Mouse (Mus musculus) left cerebral cortex, postnatal 14 days (tissue): Measurements from ENCODE around the gene Shank2. TPM values are rescaled to one million over a fixed set of nuclear protein-coding genes. Genes with fewer than 3 reads are reported as not detected.

Source experiments
- DNase-seq, 2 experiments: peaks; one replicate each; pipeline ENCODE4 v3.0.0; 2021 to 2022; ENCODE audit warnings: low spot score in 2 of 2, mixed read lengths in 1 of 2
- intact Hi-C: fragments of 180-260 bp; cut with DNase I; formaldehyde crosslinking; loops from one replicate; pipeline ENCODE4 v1.15.1; 2025
- total RNA-seq, 2 experiments: library from RNA; stranded (reverse); gene quantifications; 2 replicates each; pipeline ENCODE4 v1.2.3; 2021

Gene Shank2
- total RNA-seq, 2 experiments from 2014 or later = 170 to 187 TPM

DNA sequence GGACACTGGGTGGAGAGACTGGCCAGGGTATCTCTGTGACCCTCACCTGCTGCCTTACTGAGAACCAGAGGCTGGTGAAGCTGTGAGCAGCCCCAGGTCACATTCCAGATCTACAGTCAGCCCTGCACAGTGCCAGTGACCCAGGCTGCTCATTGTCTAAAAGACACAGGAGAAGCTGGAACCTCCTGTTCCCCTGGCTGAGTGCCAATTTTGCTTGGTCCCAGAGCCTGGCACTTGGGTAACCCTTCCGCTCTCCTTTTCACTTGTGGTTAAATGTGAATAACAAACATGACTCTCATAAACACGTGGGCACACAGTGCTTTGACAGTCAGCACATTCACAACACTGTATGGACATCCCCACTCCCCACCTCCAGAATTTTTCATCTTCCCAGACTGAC is 80.2 kb downstream of the Shank2 start:
- DNase-seq = no peak
- intact Hi-C loops = loop anchor here (1.0 to 5.0 kb wide), 3 partner anchors 90 to 345 kb away; no protein-coding TSS in a partner anchor

DNA sequence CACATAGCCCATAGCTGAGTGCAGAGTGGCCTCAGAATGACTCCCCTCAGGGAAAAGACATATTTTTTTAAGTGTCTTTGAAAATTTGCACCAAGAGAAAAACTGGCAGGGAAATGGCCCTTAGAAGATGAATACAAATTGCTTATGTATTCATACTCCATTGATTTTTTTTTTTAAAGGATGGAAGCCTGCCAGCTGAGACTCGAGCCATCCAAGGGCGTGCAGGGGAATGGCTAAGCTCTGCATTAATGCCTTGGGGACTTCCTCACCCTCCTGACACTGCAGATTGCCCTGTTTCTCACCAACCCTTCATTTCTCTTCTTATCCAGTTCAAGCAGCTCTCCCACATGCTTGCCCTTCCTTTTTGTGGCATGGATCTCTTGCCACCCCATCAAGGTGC is 85.5 kb downstream of the Shank2 start:
- DNase-seq = no peak
- intact Hi-C loops = no loop called here

DNA sequence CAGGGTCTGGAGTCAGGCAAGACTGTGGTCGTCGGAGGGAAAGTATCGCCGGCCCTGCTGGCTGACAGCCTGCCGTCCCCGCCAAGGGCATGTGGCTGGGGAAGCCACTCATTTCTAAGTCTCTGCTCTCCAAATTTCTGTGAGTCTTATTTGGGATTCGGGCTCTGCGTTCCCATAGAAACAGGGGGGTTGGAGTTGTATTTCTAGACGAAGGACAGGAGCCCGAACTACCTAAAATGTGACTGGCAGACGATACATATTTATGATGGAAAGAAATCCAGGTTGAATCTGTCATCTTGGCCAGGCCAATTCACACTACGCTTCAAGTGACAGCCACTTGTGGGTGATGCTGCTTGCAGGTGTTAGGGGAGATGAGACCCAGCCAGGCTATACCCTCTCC is 92.4 kb downstream of the Shank2 start:
- peak; percentile 41 to 62 for DNase-seq
- intact Hi-C loops = no loop called here

DNA sequence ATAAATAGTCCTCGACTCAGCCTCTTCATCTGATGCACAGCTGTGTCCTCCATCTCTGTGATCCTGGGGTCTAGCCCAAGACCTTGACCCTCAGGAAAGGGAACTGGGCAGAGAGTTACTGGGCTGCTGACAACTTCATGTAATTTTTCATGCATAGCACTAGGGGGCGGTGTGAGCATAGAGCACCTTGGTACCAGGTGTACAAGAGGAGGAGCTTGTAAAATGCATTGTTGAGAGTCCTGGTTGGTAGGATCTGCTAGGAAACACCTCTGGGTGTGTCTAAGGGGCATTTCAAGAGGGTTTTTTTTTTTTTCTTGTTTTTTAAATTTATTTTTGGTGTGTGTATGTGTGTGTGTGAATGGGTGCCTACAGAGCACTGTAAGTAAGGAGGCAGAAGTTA is 95.6 kb downstream of the Shank2 start:
- no peak for DNase-seq
- intact Hi-C loops = no loop called here

DNA sequence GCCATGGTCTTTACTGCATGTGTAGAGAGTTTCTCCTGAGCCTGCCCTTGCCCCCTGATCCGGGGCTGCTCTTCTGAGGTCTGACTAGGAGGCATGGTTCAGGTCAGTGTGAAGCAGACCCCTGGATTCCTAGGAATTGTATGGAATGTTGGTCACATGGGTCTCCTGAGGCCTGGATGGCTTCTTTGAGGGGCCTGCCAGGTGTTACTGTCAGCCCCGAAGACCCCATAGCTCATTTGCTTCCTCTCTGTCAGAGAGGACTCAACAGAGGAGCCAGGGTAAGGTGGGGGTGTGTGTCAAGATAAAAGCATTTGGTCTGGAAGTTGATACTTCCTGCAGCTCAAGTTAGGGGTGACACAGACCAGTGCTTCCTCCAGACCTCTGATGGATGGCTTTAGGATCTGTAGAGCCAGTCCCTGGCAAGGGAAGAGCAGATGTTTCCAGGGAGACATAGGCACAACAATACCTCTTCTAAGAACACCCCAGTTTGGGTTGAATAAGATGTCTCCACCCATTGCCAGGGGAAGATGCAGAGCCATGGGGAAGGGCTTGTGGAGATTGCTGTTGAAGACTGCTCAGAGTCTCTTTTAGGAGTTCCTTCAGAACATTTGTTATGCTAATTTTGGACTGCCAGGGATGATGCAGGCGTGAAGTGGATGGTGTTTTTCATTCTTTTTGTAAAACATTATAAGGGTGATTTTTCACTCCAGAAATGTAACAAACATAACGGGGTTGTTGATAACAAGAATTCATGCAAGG is 100.7 kb downstream of the Shank2 start:
- peak; percentile 30 to 59 for DNase-seq

DNA sequence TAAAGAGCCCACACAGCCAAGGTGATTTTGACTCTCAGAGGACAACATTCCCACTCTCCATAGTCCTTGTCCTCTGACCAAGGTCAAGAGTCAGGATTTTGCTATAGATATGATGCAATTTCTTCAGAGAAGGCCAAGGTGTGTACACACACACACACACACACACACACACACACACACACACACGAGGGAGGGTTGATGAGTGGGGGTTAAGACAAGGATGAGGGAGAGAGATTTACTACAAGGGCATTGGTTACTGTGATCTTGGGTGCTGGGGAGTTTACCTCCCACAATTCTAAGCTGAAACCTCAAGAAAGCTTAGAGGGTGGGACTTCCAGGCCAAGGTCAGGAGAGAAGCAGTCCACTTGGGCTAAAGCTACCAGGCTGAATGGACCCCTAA is 104.2 kb downstream of the Shank2 start:
- intact Hi-C loops = no loop called here
- DNase-seq = no peak

More for the DNA sequence above, 100.7 kb downstream of the Shank2 start:
- intact Hi-C loops = loop anchor here (5.0 kb wide), 1 partner anchor 70 kb away; no protein-coding TSS in a partner anchor

DNA sequence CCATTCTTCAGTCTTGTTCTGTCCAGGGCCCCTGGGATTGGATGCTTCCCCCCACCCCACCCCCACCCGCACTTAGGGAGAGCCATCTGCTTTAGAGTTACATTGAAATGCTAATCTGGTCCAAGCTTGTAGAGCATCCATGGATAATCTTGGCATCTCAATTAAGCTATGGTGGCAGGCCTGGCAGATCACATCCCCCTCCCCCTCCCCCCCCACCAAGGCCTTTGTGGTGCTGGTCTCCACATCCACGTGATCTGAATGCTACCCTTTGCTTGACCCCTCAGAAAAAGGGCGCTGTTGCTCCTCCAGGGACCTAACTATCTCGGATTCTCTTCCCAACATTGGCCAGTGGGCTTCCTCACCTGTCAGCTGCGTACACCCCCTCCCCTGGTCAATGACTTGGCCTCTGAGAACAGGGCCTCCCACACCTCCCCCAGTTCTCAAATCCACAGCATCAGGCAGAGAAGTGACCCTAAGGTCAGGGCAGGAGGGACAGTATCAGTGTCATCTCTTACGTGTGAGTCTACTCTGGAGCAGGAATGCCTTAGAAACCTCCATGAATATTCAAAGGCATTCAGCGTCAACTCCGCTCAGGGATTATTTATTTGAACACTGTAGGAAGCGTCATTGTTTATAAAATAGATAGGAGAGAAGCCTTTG is 104.8 kb downstream of the Shank2 start:
- no peak for DNase-seq
- intact Hi-C loops = no loop called here

DNA sequence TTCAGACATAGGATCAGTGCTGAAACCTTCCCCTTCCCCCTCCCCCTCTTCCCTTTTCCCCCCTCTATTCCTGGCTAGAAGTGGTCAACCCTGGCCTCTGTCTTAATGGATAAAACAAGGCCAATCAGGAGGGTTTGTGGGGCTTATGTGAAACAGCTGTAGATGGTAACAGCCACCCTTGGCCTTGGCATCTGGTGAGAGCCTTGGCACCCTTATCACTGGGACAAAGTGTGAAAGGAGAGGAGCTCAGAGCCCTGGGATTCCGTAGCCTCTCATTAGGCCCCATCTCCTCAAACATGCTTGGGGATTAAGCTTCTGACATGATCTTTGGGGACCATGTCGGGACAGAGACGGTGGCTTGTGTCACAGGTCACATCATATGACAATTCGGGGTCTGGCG is 106.4 kb downstream of the Shank2 start:
- no peak for DNase-seq
- intact Hi-C loops = no loop called here

DNA sequence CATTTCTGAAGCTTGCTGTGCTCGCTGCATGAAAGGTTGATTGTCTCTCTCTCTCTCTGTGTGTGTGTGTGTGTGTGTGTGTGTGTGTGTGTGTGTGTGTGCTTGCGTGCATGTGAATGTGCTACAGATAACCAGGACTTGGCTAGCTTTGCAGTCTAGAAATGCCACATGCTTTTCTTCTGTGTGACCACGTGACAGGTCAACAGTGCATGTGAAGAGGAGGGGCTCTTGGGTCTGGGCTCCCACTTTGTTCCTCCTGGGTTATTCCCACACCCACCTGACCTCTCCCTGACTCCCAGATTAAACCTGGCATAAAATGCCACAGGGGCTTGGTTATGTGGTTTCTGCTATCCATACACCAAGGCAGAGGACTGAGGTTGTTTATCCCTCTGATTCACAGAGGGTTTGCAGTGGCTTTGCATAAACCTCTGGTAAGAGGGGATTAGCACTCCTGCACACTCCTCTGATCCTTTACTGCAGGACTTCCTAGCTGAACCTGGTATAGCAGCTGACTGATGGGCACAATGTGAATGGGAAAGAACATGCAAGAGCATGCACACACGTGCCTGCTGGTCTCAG is 109.4 kb downstream of the Shank2 start:
- no peak for DNase-seq
- intact Hi-C loops = no loop called here

DNA sequence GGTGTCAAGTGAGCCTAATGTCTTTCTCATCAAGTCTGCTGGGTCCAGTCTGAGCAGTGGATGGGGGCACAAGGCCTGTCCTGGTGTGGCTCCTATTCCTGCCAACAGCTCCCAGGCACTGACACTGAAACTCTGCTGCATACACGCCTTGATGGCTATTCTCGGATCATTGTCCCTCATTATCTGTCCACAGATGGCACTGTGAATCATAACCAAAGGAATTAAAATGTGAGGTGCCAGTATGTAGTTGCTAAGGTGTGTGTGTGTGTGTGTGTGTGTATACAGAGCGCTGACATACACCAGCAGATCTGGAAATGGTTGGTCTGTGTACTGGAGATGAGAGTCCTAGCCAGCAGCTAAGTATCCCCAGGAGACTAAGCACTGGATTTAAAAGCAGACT is 110.3 kb downstream of the Shank2 start:
- intact Hi-C loops = no loop called here
- DNase-seq = peak in 1 of 2 experiments; percentile 72

DNA sequence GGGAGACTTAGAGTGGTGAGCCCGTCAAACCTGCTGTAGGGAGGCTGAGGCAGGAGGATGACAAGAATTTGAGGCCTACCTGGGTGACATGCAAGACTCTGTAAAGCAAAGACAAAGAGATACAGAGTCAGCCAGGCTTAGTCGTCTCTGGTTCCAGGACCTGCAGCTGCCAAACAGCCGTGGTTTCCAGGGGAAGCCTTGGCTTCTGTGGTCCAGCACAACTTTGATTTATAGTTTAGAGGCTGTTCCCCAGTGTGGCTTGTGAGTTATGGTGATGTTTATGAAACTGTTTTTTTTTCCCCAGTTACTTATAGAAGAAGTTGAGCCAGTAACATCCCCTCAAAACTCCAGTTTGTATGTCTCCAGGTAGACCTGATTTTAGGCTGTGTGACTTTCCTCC is 112.5 kb downstream of the Shank2 start:
- intact Hi-C loops = no loop called here
- no peak for DNase-seq

DNA sequence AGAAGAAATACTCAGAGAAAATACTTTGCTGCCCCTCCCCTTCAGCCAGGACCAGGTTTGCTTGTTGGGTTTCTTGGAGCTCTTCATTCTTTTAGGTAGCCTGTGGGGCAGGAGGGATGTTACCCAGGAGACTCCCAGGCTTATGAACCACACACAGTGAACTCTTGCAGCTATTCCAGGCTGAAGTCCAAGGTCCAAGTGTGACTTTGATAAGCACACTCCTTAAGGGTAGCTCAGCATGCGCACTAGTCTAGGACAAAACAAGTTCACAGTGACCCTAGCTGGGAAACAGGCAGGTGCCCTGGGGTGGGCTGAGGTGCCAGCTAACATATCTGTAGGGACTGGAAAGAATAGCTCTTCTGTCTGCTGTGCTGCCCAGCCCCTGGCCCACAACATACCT is 117.8 kb downstream of the Shank2 start:
- intact Hi-C loops = no loop called here
- no peak for DNase-seq

DNA sequence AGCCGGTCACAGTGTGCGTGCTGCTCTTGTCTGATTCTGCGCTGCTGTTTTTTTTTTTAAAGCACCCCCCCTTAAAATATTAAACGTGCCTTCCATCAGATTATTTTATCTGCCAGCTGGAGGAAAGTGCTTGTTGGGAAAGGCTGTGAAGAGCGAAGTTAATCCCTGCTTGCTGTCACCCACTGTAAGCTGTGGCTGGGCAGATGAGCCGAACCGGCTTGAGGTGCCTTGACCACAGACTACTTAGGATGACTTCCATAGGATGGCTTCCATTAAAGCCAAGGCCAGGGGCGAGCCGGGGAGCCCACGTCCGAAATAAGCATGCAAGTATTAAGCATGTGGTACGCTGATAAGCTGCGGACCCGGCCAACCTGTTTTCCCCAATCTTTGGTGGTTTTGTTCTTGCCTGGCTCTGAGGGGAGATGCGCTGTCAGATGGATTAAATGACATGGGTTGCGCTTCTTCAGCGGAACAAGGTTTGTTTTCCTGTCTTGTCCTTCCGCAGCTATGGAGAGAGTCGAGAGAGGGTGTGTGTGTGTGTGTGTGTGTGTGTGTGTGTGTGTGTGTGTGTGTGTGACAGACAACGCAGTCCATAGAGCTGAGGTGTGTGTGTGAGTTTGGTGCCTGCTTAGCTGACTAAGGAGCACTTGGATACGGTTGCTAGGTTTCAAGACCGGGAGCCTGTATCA is 131.1 kb downstream of the Shank2 start:
- DNase-seq = peak; percentile 59 to 85
- intact Hi-C loops = loop anchor here (5.0 kb wide), 1 partner anchor 44 kb away; no protein-coding TSS in a partner anchor

DNA sequence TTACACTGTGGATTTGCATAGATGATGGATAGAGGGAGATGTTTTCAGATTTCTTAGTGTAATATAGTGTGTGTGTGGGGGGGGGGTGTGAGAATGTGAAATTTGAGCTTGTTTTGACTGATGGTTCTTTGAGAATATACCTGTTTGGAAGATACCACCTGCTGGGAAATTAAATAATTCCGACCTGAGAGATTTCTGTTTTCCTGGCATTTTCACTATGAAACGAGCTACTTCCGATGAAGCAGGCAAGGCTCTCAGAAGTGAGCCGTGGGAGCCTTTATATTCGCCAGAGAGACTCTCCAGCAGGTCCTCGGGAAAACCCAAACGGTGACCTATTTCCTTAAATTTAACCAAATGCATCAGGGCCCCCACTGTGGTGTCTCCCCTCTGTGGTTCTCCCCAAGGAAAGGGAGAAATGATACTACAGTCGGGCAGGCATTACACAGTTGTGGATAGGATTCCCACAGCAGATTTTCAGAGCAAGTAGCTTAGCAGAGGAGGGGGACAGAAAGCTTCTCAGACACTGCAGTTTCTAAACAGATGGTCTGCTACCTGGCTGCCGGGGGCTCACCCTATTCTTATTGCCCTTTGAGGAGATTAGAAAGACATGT is 131.8 kb downstream of the Shank2 start:
- DNase-seq = peak in 1 of 2 experiments; percentile 51
- intact Hi-C loops = loop anchor here (5.0 kb wide), 1 partner anchor 44 kb away; no protein-coding TSS in a partner anchor

DNA sequence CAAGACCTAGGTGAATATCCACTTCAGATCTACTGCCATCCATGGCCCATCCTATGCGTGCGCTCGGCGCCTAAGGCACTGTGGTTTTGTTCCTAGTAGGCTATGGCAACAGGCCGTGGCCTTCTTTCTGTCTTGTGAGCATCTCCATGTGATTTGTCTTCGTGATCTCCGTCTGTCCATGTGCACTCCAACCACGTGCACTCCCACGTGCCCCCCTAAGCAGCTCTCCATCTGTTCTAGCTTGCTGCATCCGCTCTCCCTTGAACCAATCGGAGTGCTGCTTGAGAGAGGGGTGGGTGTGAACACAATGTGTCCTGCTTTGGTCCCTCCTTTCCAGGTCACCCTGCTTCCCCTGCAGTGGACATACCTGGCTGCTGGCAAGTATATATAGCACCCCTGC is 133.0 kb downstream of the Shank2 start:
- intact Hi-C loops = loop anchor here (5.0 kb wide), 1 partner anchor 43 kb away; no protein-coding TSS in a partner anchor

DNA sequence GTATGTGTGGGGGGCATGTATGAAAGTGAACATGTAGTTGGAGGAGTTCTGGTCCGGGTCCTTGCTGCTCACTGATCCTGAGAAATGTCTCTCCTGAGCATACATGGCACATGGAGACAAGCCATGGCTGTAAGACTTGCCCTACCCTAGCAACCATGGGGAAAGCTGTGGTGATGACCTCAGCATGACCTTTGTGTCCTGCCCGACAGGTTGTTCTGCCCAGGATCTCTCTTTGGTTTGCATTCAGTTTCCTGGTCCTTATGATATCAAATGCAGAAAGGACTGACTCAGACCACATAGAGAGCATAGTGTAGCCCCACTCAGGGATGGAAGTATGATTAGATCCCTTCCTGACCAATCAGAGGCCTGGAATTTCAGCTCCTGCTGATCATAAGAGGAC is 136.1 kb downstream of the Shank2 start:
- no peak for DNase-seq
- intact Hi-C loops = no loop called here

More for the DNA sequence above, 133.0 kb downstream of the Shank2 start:
- peak; percentile 42 to 60 for DNase-seq

DNA sequence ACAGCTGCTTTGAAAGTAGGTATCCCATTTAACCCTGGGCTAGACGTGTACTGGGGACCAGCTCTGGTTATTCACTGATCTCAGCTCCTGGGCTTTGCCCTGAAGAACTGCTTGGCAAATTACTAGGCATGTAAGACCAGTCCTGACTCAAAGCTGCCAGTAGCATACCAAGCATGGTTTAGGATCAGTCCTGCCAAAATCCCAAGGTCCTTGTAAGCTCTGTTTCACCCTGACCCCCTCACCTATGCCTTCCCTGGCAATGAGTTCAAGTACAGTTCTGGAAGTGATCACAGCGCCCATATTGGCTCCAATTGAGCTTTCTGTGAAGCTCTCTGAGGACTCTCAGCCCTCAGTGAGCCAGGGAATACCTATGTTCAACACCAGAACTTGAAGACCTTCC is 136.7 kb downstream of the Shank2 start:
- DNase-seq = no peak
- intact Hi-C loops = no loop called here

DNA sequence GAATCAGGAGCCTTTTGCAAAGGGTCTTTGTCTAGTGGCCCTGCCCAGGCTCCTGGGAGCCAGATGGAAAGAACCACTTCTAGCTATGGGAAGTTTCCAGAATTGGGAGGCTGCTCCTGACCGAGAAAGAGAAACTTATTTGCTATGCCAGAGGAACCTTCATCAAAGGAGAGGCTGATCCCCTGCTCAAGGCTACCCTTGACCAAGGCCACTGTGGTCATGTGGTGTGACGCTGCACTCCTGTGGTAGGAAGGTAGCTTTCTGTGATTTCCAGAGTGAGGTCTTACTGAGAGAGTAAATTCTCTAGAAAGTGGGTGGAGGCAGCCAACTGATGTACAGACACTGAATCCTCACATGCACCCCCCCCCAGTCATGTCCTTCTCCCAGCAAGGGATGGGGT is 138.0 kb downstream of the Shank2 start:
- DNase-seq = no peak
- intact Hi-C loops = no loop called here

DNA sequence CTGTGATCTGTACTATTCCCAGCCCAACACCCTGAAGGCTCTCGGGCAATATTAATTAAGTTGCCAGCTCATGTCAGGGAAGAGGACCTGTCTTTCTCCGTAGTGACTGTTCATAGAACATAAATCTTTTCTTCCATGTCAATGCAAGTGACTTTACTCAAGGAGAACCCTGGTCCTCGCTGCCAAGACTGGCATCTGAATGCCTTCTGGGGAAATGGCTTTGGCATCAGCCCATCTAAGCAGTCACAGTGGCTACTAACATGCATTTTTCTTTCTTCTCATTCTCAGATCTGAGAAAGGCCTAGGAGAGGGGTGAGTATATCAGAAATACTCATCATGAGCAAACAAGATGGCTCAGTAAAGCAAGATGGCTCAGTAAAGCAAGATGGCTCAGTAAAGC is 138.7 kb downstream of the Shank2 start:
- intact Hi-C loops = no loop called here
- DNase-seq = no peak
